ENCODE assay signal across 30 mouse cellular contexts in genomic region chr7:111389690-111390089, GRCm38 (mm10).
"Had no signal": no experiment of that assay in that cellular context is flagged by ENCODE, and none has a peak within 500 bp of the region (broad histone marks: within the 10 kb centered on the region; RNA-seq: fewer than 3 reads in every experiment).

No protein-coding gene starts in this region.

- H3K36me3 ChIP-seq: heart, embryonic 10.5 days; heart, embryonic 12.5 days; heart, embryonic 13.5 days; heart, embryonic 15.5 days; hindbrain, embryonic 10.5 days; hindbrain, embryonic 12.5 days; hindbrain, embryonic 13.5 days; hindbrain, embryonic 15.5 days; intestine, embryonic 15.5 days; kidney, embryonic 15.5 days had no signal

- H3K4me3 ChIP-seq: heart, embryonic 10.5 days; heart, embryonic 12.5 days; heart, embryonic 13.5 days; heart, embryonic 15.5 days; hindbrain, embryonic 10.5 days; hindbrain, embryonic 12.5 days; hindbrain, embryonic 13.5 days; hindbrain, embryonic 15.5 days; intestine, embryonic 15.5 days; kidney, embryonic 15.5 days; layer of hippocampus, adult 2 months; left cerebral cortex, adult 2 months had no signal

- H3K27me3 ChIP-seq: heart, embryonic 12.5 days; heart, embryonic 13.5 days; heart, embryonic 15.5 days; hindbrain, embryonic 12.5 days; hindbrain, embryonic 15.5 days; intestine, embryonic 15.5 days; kidney, embryonic 15.5 days had no signal

- H3K4me2 ChIP-seq: heart, embryonic 11.5 days; heart, embryonic 12.5 days; heart, embryonic 13.5 days; heart, embryonic 15.5 days; hindbrain, embryonic 12.5 days; hindbrain, embryonic 13.5 days; hindbrain, embryonic 14.5 days; hindbrain, embryonic 15.5 days; intestine, embryonic 15.5 days; kidney, embryonic 15.5 days had no signal

- DNase-seq: heart, postnatal 10 days; heart, postnatal 14 days; heart, postnatal 36 days; heart, postnatal 4 days; kidney, adult 11 months; kidney, adult 18-20 months; kidney, adult 2 months; kidney, adult 8-10 months; kidney, adult 9 months; kidney, postnatal 10 days; kidney, postnatal 14 days; kidney, postnatal 25 days; kidney, postnatal 36 days; kidney, postnatal 4 days; layer of hippocampus, adult 9-11 months; layer of hippocampus, postnatal 36 days had no signal
